Mouse (Mus musculus) spleen, postnatal 36 days (tissue): ENCODE results near the gene Prpf19.

Source experiments
- DNase-seq, 2 experiments: peaks; one replicate each; pipeline ENCODE4 v3.0.0; 2022; ENCODE audit warnings: low spot score in 2 of 2, mixed read lengths in 1 of 2

The Prpf19 gene

GRCm38 (mm10) chr19:10895016-10895528 lies at the start of gene Prpf19:
Gene Prpf19, plus strand, starts transcription at chr19:10895231.
- peak; percentile 97 for DNase-seq

GRCm38 (mm10) chr19:10845454-10845853 lies 49.6 kb upstream of the Prpf19 start:
- DNase-seq: peak in 1 of 2 experiments; percentile 34

- DNase-seq: no peak
Observed at GRCm38 (mm10) chr19:10846150-10846549, 48.9 kb upstream of the Prpf19 start.

GRCm38 (mm10) chr19:10847311-10848087 lies 47.5 kb upstream of the Prpf19 start:
- DNase-seq: no peak

- DNase-seq: no peak
Observed at GRCm38 (mm10) chr19:10855422-10855821, 39.6 kb upstream of the Prpf19 start.

GRCm38 (mm10) chr19:10856520-10856919 lies 38.5 kb upstream of the Prpf19 start:
- no peak for DNase-seq

- no peak for DNase-seq
Observed at GRCm38 (mm10) chr19:10860072-10860497, 34.9 kb upstream of the Prpf19 start.

GRCm38 (mm10) chr19:10866351-10866750 lies 28.7 kb upstream of the Prpf19 start:
- no peak for DNase-seq

GRCm38 (mm10) chr19:10867946-10868622 lies 26.9 kb upstream of the Prpf19 start:
- DNase-seq: no peak

GRCm38 (mm10) chr19:10868623-10869141 lies 26.3 kb upstream of the Prpf19 start:
- no peak for DNase-seq

GRCm38 (mm10) chr19:10869241-10869885 lies 25.7 kb upstream of the Prpf19 start:
- DNase-seq: peak; percentile 15 to 19

GRCm38 (mm10) chr19:10869886-10870527 lies 25.0 kb upstream of the Prpf19 start, which contains the start of gene Tmem132a:
Gene Tmem132a, minus strand, starts transcription at chr19:10869940.
- no peak for DNase-seq

GRCm38 (mm10) chr19:10870676-10871075 lies 24.4 kb upstream of the Prpf19 start:
- no peak for DNase-seq

- no peak for DNase-seq
Observed at GRCm38 (mm10) chr19:10871328-10871961, 23.6 kb upstream of the Prpf19 start.

- DNase-seq: no peak
Observed at GRCm38 (mm10) chr19:10878201-10878837, 16.7 kb upstream of the Prpf19 start.

- DNase-seq: peak; percentile 84
Observed at GRCm38 (mm10) chr19:10880085-10880974, 14.7 kb upstream of the Prpf19 start.

- DNase-seq: no peak
Observed at GRCm38 (mm10) chr19:10880975-10881425, 14.0 kb upstream of the Prpf19 start.

GRCm38 (mm10) chr19:10881426-10882154 lies 13.4 kb upstream of the Prpf19 start, which contains the start of gene Tmem109:
Gene Tmem109, minus strand, starts transcription at chr19:10882001.
- peak; percentile 89 to 91 for DNase-seq

GRCm38 (mm10) chr19:10892201-10892600 lies 2.8 kb upstream of the Prpf19 start:
- no peak for DNase-seq
